Mouse (Mus musculus) gonadal fat pad, adult 2 months (tissue): ENCODE measurements around the gene Synj2. TPM values are rescaled to one million over a fixed set of nuclear protein-coding genes. Genes with fewer than 3 reads are reported as not detected.

Source experiments
- DNase-seq: peaks from one replicate; pipeline ENCODE4 v3.0.0-alpha.2; 2012; ENCODE audit warnings: low read depth
- polyA plus RNA-seq: library from polyadenylated mRNA; depleted of rRNA; stranded (reverse); fragments of >200 nt; gene quantifications from 2 replicates; pipeline ENCODE4 v1.2.3, GENCODE M21; 2012

Synj2 gene
- polyA plus RNA-seq, 1 experiment: 10.8 TPM

DNA sequence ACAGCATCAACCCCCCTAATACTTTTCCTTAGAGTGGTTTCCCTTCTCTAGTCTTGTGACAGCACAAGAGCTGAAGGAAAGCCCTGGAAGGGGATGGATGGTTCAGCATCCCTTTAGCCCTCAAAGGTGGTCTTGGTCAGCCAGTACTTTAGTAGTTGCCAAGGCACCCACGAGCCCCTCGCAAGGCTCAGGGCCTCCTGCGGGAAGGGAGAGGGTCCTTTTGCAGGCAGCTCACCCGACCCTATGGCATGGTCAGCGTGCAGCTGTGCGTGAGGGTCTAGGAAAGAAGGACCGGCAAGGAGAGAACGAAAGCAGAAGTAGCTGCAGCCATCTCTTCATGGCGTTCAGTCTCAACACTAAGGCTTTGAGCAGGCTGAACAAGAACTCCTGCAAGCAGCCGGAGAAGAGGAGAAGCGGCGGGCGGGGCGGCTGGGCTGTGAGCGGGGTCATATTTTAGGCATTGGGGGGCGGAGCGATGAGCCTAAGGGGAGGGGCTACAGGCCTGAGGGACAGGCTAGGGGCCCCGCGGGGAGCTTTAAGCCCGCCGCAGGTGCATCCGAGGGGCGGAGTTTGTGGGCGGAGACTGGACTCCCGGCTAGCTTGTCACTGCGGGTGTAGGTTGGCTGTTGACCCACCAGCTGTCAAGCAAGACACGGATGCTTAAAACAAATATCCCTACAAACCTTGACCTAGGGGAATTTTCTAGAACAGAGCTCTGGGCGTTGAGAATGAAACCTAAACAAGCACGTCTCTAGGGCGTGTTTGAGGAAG, 6.3 kb upstream of the Synj2 start:
- no peak for DNase-seq

DNA sequence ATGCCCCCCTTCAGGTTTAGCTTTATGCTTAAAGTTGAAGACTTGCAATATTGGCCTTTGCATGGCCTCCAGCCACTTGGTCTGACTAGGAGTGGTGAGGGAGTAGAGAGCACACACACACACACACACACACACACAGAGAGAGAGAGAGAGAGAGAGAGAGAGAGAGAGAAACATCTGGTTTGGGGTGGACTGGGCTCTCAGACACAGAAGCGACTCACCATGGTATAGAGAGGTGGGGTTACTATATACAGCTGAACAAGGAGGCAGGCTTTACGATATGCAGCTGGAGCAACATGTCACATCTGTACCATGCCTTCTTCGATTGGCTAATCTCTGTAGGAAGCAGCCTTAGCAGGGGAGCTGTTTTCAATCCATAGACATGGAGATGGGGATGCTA, 5.4 kb upstream of the Synj2 start:
- DNase-seq: no peak

DNA sequence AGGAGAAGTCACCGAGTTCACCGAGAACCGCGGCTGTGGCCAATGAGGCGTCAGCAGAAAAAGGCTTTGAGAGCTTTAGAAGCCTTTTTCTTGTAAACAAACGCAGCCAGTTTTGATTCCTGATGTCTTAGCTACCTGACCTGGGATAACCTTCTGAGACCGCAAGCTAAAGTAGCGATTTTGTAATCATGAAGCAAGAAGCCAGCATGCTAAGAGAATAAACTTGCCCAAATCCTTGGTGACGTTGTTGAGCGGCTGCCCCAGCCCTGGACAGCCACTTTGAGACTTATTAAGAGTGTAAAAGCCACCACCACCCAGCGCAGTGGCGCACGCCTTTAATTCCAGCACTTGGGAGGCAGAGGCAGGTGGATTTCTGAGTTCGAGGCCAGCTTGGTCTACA, 4.8 kb upstream of the Synj2 start:
- no peak for DNase-seq

DNA sequence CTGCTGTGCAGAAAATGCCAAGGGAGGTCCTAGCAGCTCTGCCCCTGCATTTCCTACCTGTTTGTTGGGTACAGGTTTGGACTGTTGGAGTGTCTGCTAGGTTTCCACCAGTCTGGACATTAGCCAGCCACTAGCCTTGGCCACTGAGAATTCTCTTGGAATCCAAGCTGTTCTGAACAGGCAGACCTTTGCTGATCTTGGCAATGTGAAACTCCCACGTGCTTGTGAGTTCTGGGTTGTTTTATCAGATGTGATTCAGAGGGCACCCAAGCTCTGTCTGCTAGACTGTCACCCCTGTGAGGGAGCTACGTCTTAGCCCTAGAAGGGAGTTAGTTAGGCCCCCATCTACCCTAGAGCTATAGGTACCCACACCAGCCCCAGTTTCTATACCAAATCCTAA, 3.6 kb upstream of the Synj2 start:
- no peak for DNase-seq

- DNase-seq: no peak
Observed at GRCm38 (mm10) chr17:5939871-5940270, 1.2 kb upstream of the Synj2 start.

- no peak for DNase-seq
Observed at GRCm38 (mm10) chr17:5940792-5941191, 288 bp upstream of the Synj2 start.

- DNase-seq: no peak
Observed at GRCm38 (mm10) chr17:5942156-5942555, 1.1 kb downstream of the Synj2 start.

- no peak for DNase-seq
Observed at GRCm38 (mm10) chr17:5943053-5943452, 2.0 kb downstream of the Synj2 start.

DNA sequence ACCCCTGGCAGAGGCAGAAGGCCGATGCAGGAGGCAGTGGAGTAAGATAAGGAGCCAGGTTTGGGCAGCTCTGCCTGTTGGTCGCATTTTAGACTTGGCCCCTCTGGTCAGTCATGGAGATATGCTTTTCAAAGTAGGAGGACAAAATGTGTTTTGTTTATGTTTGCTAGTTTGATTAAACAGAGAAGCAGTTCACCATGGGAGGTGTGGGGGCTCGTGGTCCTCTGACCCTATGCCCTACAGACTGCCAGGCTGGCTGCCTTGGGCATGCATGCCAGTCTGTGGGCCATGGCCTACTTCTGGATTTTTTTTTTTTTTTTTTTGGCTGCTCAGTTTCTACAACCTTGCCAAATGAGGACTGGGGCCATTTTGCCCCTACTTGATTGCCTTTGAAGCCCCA, 6.0 kb downstream of the Synj2 start:
- DNase-seq: no peak

- DNase-seq: no peak
Observed at GRCm38 (mm10) chr17:5952455-5952854, 11.4 kb downstream of the Synj2 start.

GRCm38 (mm10) chr17:5956350-5957000, 15.4 kb downstream of the Synj2 start:
- no peak for DNase-seq

- no peak for DNase-seq
Observed at GRCm38 (mm10) chr17:5957097-5957496, 16.0 kb downstream of the Synj2 start.

DNA sequence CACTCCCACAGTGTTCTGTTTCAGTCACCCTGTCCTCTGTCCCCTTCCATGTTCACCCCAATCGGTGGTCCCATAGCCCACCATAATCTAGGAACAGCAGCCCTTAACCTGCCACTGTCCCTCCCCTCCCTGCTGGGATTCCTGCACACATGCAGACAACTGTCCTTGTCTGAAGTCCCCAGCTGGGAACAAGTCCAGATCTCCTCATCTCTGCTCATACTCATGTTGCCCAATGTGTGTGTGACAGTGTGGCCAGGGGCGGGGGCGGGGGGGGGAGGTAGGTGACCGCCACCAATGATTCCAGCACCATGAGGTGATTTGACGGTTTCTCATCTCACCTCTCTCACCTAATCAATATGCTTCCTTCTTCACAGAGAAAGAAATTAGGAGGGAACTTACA, 17.1 kb downstream of the Synj2 start:
- DNase-seq: no peak

DNA sequence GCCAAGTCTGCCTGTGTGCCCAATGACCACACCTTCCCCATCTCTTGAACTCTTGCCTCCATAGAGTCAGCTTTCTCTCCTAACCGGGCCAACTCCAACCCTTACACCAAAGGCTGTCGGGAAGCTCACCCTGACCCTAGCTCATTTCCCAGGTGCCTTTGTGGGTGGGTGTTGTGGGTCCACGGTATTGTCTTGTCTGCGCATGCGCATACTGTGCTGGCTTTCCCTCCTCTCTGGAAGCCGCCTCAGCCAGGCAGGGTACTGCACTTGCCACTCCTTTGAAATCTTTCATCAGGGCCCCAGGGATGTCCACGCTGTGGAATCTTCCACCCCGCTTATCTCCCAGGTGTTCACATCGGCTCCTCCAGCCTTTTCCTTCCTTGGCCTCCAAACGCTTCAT, 17.6 kb downstream of the Synj2 start:
- DNase-seq: no peak

DNA sequence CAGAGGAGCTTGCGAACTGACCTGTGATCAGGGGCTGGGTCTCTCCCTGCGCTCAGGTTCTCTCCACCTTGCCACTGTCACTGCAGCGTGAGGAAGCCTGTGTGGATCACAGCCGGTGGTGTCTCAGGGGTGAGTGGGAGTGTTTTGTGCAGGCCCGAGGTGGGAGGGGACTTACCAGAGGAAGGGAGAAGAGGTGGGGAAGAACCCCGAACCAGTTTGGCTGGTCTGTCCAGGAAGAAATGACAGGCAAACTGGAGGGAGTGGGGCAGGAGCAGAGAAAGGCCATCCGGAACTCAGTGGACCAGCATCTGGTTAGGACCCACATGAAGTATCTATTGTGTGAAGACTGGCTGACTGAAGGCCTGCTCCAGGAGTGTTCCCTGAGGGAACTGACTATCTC, 18.0 kb downstream of the Synj2 start:
- no peak for DNase-seq

- no peak for DNase-seq
Observed at GRCm38 (mm10) chr17:5959802-5960201, 18.7 kb downstream of the Synj2 start.

- DNase-seq: no peak
Observed at GRCm38 (mm10) chr17:5963766-5964165, 22.7 kb downstream of the Synj2 start.

GRCm38 (mm10) chr17:5965084-5965781, 24.2 kb downstream of the Synj2 start:
- no peak for DNase-seq

DNA sequence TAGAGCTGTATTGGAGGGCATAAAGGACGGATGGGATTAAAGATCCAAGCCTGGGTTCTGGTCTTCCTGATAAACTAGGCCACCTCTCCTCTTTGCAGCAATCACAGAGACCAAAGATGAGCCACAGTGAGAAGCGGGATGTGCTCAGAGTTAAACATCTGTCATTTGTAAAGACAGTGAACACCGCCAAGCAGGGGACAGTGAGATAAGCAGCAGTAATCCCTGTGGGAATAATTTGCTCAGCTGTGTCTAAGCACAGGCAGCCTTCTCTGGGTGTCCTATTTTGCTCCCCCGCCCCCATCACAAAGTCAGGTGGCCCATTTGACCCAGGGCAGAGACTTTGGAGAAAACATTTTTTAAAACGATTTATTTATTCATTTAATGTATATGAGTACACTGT, 25.6 kb downstream of the Synj2 start:
- DNase-seq: no peak

DNA sequence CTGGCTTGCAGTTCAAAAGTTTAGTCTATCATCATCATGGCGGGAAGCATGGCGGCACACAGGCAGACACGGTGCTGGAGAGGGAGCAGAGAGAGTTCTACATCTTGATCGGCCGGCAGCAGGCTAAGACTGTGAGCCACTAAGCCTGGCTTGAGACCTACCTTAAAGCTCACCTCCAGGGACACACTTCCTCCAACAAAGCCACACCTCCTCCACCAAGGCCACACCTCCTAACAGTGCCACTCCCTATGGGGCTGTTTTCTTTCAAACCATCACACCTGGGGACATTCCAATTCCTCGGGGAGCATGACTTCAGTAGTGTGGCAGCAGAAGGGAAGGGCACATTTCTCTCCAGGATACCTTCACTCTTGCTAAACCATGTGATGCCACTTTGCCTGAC, 27.5 kb downstream of the Synj2 start:
- DNase-seq: no peak

DNA sequence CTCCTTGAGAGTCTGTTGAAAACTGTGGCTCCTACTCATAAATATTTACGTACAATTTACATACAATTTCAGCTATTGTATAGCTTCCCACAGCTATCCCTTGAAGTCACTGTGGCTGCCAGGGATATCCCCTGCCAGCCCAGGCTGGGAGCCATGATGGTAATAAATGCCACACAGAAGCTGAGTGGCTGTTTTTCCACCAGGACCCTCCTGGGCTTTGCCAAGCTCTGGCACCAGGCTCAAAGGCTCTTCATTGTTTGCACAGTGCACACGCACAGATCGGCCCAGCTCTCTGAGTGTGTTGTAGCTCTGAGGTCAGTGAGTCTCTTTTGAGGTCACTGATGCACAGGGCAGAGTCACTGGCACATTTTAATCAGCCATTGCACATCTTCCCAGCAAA, 28.2 kb downstream of the Synj2 start:
- no peak for DNase-seq

DNA sequence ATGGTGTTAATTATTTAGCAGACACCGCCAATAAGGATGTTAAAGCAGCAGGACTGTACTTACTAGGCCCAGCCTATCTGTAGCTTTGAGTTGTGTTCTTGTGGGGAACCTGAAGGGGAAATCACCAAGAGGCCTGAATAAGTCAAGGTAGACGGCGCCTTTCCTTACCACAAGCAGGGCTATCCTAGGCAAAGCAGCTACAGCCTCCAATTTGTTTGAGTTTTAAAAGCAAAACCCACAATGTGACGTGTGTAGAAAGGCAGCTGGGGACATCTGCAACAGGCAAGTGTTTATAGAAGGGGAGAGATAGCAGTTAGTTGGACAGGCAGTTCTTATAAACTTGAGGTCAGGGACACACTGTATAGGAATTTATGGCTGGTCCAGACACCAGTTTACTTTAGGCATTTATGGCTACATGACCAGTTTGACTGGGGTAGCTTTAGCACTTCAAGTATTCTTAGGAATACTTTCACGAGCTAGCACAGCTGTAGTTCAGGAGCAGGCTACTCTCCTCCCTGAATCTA, 29.3 kb downstream of the Synj2 start:
- DNase-seq: no peak

DNA sequence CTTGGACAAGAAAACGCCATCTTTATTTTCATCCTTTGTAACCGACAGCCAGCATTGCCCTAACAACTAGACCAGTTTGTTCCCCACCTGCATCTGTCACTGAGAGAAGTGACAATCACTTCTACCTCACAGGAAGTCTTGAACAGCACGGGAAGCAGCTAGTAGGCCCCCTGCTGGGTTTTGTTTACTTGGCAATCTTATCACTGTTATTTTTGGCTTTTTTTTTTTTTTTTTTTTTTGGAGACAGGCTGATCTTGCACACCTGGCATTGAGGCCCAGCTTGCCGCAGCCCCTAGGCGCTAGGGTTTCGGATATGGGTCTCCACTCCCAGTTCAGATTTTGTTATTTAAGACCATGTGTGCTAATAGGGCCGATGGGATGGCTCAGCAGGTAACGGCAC, 32.5 kb downstream of the Synj2 start:
- no peak for DNase-seq
